Mouse (Mus musculus): ENCODE measurements at regions not wholly inside any gene's neighbourhood (a gene's known extent, or its start where the extent isn't known, plus 50 kb on each side); places are given as distances from the start of the nearest gene placed in this dataset.

GRCm38 (mm10) chr17:14544343-14545002 is 149.6 kb downstream of the Thbs2 start:
- TF ChIP-seq CTCF (IDR thresholded peaks at IDR 0.05; ENCODE audit: insufficient read depth, low read length) (no peak), POLR2A (IDR thresholded peaks at IDR 0.05; ENCODE audit: borderline replicate concordance, extremely low read depth, low read depth, low read length) (no peak)

All from lung, adult 2 months (tissue).